Mouse (Mus musculus) ES-E14 (cell line): ENCODE results near the gene Gm10273.

Source experiments
- ZC3H11A ChIP-seq: IDR thresholded peaks from 2 replicates; pipeline ENCODE4 v1.6.1; 2012; ENCODE audit warnings: low read depth, mild to moderate bottlenecking, inconsistent platforms, low read length, borderline replicate concordance
- ZNF384 ChIP-seq: IDR thresholded peaks from 2 replicates; pipeline ENCODE4 v1.6.1; 2012; ENCODE audit warnings: low read depth, low read length, inconsistent platforms

GRCm38 (mm10) chr10:59354120-59354519 is 41.3 kb upstream of the Gm10273 start:
- no peak for TF ChIP-seq ZC3H11A
- TF ChIP-seq ZNF384: no peak
